Mouse (Mus musculus) ES-Bruce4 (cell line): Measurements from ENCODE around the gene Repin1. TPM values are rescaled to one million over a fixed set of nuclear protein-coding genes. Genes with fewer than 3 reads are reported as not detected.
A peak's percentile ranks its signal among the peaks of the same experiment; 100 is the strongest.

ENCODE experiments used
- H3K27ac ChIP-seq: 2 replicates; pipeline ENCODE4 v1.5.1; 2012; ENCODE audit warnings: low read length, inconsistent platforms; ENCODE audit not compliant: insufficient read depth
- H3K27me3 ChIP-seq: 2 replicates; pipeline ENCODE4 v1.6.1; 2012; ENCODE audit warnings: mild to moderate bottlenecking, low read length, inconsistent platforms; ENCODE audit not compliant: control insufficient read depth, poor library complexity, insufficient read depth, severe bottlenecking
- H3K36me3 ChIP-seq: 2 replicates; pipeline ENCODE4 v1.6.1; 2012; ENCODE audit warnings: inconsistent platforms, mild to moderate bottlenecking, low read length, moderate library complexity; ENCODE audit not compliant: control insufficient read depth, poor library complexity, insufficient read depth, severe bottlenecking
- H3K4me1 ChIP-seq: one replicate; pipeline ENCODE4 v1.8.1; 2011; ENCODE audit warnings: low read length; ENCODE audit not compliant: control insufficient read depth, insufficient read depth
- H3K4me3 ChIP-seq: 2 replicates; pipeline ENCODE4 v1.5.1; 2011; ENCODE audit warnings: low read depth, mild to moderate bottlenecking, low read length
- H3K9ac ChIP-seq: 2 replicates; pipeline ENCODE4 v1.6.1; 2012; ENCODE audit warnings: low read depth, mild to moderate bottlenecking, inconsistent platforms; ENCODE audit not compliant: poor library complexity, severe bottlenecking
- H3K9me3 ChIP-seq: replicated peaks from 2 replicates; pipeline ENCODE4 v1.6.1; 2012; ENCODE audit warnings: mild to moderate bottlenecking, low read length, inconsistent platforms; ENCODE audit not compliant: control insufficient read depth, poor library complexity, insufficient read depth, severe bottlenecking
- CTCF ChIP-seq: IDR thresholded peaks from one replicate; pipeline ENCODE4 v1.8.1; 2011; ENCODE audit warnings: low read depth, low read length
- EP300 ChIP-seq: IDR thresholded peaks from 2 replicates; pipeline ENCODE4 v1.6.1; 2011; ENCODE audit warnings: low read depth, low read length; ENCODE audit not compliant: insufficient read depth
- POLR2A ChIP-seq: IDR thresholded peaks from one replicate; pipeline ENCODE4 v1.8.1; 2011; ENCODE audit warnings: low read length; ENCODE audit not compliant: insufficient read depth
- polyA plus RNA-seq: library from polyadenylated mRNA; stranded (reverse); fragments of >200 nt; gene quantifications from 2 replicates; pipeline ENCODE4 v1.2.4, GENCODE M21; 2011; ENCODE audit warnings: low read depth; ENCODE audit not compliant: missing spikeins, insufficient read depth, insufficient read length

The Repin1 gene
- polyA plus RNA-seq, 1 experiment = 12.5 TPM

DNA sequence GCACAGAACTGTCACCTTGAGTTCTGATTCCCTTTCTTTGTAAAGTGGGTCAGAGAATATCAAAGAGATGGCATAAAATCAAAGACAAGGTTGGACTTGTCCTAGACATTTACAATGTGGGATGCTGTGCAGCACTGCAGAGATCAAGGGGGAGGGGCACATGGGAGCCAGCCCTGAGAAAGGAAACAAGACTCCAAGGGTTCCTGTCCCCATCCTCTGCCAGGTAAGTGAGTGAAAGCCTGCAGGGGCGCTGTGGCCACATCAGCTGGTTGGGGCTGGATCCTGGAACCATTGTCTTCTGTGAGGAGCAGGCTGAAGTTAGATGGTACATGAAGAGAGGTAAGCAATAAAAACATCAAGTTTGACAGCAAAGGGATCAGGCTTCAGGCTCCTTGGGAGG lies 29.8 kb downstream of the Repin1 start:
- H3K4me3 ChIP-seq = no peak overlapping the region
- TF ChIP-seq EP300 = no peak
- TF ChIP-seq CTCF = peak; percentile 31
- no peak for TF ChIP-seq POLR2A

DNA sequence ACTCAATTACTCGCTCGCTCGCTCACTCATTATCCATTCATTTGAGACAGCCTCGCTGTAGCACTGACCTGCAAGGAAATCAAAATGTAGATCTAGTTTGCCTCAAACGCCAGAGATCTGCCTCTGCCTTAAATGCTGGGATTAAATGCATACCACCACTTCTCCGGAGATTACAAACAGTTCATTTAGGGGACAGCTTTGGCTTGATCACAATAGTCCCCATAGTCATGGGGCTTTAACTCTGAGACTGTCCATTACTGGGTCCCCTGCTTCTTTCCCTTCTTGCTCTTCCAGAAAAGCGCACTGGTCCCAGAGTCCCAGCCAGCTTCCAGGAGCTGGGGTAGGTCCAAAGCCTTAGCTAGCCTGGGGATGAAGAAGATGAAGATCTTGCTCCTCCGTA lies 32.8 kb downstream of the Repin1 start, which contains the start of gene AI854703:
AI854703 (plus strand) TSS at position 301 of the 400 bp plus-strand sequence.
- Histone ChIP-seq H3K4me1 (no peaks in the 10 kb centered on the region), H3K27me3 (no peaks in the 10 kb centered on the region; the same call in none of the 2 replicates), H3K9me3 (no peaks in the 10 kb centered on the region), H3K4me3 (peak within 1 kb of the TSS; percentile 44), H3K9ac (peak within 1 kb of the TSS; percentile 32), H3K27ac (no peak within 1 kb of the TSS), H3K36me3 (no peaks in the 10 kb centered on the region)
- no peak for TF ChIP-seq EP300
- TF ChIP-seq CTCF = no peak
- TF ChIP-seq POLR2A = no peak

More for the DNA sequence above, 29.8 kb downstream of the Repin1 start:
- Histone ChIP-seq H3K27ac (no peak overlapping the region), H3K36me3 (no peaks in the 10 kb centered on the region), H3K9me3 (no peaks in the 10 kb centered on the region), H3K9ac (no peak overlapping the region), H3K27me3 (no peaks in the 10 kb centered on the region; the same call in none of the 2 replicates), H3K4me1 (no peaks in the 10 kb centered on the region)

DNA sequence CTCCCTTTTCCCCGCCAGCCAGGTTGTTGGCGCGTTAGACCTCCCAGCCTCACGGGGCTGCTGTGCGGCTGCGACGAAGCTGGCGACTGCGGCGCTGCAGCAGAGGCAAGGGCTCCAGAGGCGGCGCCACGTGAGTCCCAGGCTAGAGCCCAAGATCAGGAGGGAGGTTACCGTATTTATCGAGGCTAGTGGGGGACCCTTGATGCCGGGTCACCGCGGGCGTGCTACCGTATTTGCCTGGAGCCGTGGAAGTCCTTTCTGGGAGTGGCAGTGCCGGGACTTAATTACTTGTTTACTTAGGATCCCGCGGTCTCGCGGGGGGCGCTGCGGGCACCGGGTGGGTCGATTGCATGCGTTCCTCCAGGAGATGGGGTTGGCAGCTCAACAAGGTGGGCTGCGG lies 33.3 kb downstream of the Repin1 start:
- Histone ChIP-seq H3K27me3 (no peaks in the 10 kb centered on the region; the same call in none of the 2 replicates), H3K4me3 (peak overlapping the region; percentile 44), H3K27ac (no peak overlapping the region), H3K9me3 (no peaks in the 10 kb centered on the region), H3K36me3 (no peaks in the 10 kb centered on the region), H3K4me1 (no peaks in the 10 kb centered on the region), H3K9ac (peak overlapping the region; percentile 32)
- TF ChIP-seq CTCF (peak; percentile 21), POLR2A (no peak), EP300 (no peak)

DNA sequence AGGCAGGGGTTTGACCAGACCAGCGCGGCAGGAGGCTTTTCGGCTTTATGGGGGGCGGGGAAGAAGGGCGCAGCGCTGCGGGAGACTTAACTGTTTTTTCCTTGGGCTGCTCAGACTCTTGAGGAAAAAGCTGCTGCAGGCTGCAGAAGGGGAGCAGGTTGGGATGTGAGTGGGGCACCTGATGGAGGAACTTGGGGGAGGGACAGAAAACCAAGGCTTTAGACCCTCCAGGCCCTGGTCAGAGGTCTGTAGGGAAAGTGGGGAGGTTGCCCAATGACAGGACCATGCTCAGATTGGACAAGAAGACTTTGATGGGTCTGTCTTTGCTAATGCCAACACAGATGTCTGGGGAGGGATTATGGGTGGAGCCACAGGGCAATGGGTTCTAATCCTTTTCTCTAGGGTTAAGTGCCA lies 33.8 kb downstream of the Repin1 start:
- H3K4me3 ChIP-seq = peak overlapping the region; percentile 44
- no peaks in the 10 kb centered on the region for H3K4me1 ChIP-seq
- no peaks in the 10 kb centered on the region; the same call in none of the 2 replicates for H3K27me3 ChIP-seq
- TF ChIP-seq POLR2A (no peak), EP300 (no peak), CTCF (no peak)
- no peak overlapping the region for H3K27ac ChIP-seq
- no peaks in the 10 kb centered on the region for H3K9me3 ChIP-seq
- peak overlapping the region; percentile 32 for H3K9ac ChIP-seq
- H3K36me3 ChIP-seq = no peaks in the 10 kb centered on the region

DNA sequence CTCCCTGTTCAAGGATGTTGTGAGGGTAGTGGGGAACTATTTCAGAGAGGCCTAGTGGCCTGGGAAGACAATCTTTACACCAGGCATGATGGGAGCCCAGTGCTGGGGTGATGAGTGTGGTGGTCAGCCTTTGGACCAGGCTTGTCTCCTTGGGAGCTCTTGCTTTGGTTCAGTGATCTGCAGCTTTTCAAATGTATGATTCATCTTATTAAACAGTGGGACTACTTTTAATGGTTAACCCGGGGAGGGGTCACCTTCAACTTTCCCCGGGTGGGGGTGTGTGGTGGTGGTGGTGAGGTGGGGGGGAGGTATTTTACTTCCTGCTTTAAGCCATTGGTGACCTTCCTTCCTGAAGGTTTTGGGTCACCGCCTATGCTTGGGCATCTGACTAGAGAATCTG lies 34.7 kb downstream of the Repin1 start:
- H3K36me3 ChIP-seq = no peaks in the 10 kb centered on the region
- no peak overlapping the region for H3K27ac ChIP-seq
- no peak overlapping the region for H3K9ac ChIP-seq
- H3K4me1 ChIP-seq = no peaks in the 10 kb centered on the region
- no peak overlapping the region for H3K4me3 ChIP-seq
- no peak for TF ChIP-seq EP300
- TF ChIP-seq CTCF = no peak
- no peak for TF ChIP-seq POLR2A
- no peaks in the 10 kb centered on the region; the same call in none of the 2 replicates for H3K27me3 ChIP-seq
- no peaks in the 10 kb centered on the region for H3K9me3 ChIP-seq

- H3K4me3 ChIP-seq = peak overlapping the region; percentile 34
- no peaks in the 10 kb centered on the region for H3K4me1 ChIP-seq
- H3K27ac ChIP-seq = no peak overlapping the region
- no peaks in the 10 kb centered on the region for H3K9me3 ChIP-seq
- no peaks in the 10 kb centered on the region; the same call in none of the 2 replicates for H3K27me3 ChIP-seq
- H3K36me3 ChIP-seq = no peaks in the 10 kb centered on the region
- peak overlapping the region; percentile 37 for H3K9ac ChIP-seq
- no peak for TF ChIP-seq EP300
- TF ChIP-seq POLR2A = no peak
- no peak for TF ChIP-seq CTCF
Observed at GRCm38 (mm10) chr6:48628808-48629660, 35.4 kb downstream of the Repin1 start.
